Mouse (Mus musculus): Measurements from ENCODE around the gene Ypel3. TPM values are rescaled to one million over a fixed set of nuclear protein-coding genes. Genes with fewer than 3 reads are reported as not detected.

Gene Ypel3
- 118 TPM for polyA plus RNA-seq (2014; fragmentation: Illumina TruSeq; extraction: RNeasy Lipid Tissue Mini Kit (QIAGEN cat#74804); ENCODE audit: low read depth, low replicate concordance)

DNA sequence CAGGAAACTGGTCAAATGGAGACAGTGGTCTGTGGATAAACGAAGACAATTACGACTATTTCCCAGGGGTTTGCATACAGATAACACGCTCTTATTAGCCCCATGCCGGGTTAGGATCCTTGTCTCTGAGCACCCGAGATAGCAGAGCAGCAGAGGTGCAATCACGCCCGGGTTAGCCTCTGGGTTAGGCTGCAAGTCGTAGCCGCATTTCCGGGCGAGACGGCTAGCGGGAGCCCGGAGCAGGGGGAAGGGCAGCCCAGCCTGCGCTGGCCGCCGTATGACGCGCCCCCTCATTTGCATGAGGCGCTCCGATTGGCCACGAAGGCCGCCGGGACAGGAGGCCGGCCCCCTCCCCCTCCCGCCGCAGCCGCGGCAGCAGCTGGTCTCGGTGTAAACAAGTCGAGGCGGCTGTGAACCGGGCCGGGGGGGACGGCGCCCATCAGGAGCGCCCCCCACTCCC lies at the start of gene Ypel3:
Gene Ypel3 (plus strand): TSS at position 358 of the 460 bp plus-strand sequence.

DNA sequence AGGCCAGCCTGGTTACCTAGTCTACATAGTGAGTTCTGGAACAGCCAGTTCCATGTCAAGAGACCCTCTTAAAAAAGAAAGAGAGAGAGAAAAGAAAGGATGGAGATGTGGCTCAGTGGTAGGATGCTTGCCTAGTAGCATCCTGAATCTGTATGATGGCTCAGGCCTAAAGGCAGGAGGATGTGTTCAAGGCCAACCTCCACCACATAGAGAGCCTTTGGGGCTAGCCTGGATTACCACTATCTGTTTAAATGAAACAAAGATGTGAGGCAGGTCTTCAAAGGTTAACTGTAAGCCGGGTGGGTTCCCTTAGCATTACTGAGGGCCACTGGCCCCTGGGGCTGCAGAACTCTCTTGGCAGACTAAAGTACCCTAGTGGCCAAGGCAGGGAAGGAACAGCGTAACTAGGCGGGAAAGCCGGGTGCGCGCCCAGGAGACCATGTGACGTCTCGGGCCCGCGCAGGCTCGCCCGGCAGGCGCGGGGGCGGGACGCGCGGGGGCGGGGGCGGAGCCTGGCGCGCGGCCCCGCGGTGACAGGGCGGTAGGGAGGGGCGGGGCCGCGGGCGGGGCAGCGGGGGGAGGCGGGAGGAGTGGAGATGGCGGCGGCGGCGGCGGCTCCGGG lies 17.6 kb upstream of the Ypel3 start, which contains the start of gene Mapk3:
Gene Mapk3 (plus strand): TSS at position 552 of the 622 bp plus-strand sequence.

DNA sequence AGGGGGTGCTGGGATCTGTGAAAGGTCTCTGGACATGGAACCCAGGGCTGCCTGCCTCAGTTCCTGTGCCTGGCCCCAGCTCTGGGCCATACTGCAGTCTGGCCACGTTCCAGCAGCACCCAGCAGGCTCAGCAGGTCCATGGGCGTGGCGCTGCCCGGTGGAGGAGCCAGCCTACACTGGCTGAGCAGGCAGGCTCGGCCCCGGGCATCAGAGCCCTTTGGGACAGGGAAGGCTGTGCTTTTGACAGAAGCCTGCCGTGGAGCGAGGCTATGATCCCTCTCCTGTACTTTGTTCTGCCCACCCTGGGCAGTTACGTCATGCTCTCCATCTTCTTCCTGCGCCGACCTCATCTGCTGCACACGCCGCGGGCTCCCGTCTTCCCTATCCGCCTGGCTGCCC lies 10.6 kb upstream of the Ypel3 start, which contains the start of gene Gdpd3:
Gene Gdpd3 (plus strand): TSS at position 134 of the 400 bp plus-strand sequence.

DNA sequence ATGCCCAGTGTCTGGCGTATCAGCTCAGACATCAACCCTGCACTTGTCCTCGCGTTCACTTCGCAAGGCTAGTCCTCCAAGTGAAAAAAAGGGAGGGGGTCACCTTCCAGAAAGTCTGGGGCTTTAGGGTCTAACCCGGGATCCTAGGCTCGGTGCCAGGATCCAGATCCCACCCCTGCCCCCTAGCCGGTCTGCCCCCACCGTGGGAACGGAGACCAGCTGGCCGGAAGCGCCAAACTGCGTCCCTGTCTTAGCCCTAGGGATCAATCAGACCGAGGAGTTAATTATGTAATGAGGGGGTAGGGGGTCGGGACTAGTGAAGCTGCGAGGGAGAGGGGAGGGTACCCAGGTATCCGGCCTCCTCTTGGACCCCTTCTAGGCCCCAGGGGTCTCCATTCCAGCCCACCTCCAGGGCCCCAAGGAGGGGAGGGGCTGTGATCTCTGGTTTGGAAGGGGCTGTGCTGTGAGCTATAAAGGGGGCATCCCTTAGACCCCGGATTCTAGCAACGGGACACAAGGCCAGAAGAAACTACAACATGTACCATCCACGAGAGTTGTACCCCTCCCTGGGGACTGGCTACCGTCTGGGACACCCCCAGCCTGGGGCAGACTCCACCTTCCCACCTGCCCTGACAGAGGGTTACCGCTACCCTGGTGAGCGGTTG lies 4.3 kb downstream of the Ypel3 start, which contains the start of gene Tbx6:
Gene Tbx6 (plus strand): TSS at position 513 of the 665 bp plus-strand sequence.

GRCm38 (mm10) chr7:126791851-126792720 lies 15.3 kb downstream of the Ypel3 start, which contains the start of gene Ppp4c:
Ppp4c (minus strand) TSS chr7:126792496.

DNA sequence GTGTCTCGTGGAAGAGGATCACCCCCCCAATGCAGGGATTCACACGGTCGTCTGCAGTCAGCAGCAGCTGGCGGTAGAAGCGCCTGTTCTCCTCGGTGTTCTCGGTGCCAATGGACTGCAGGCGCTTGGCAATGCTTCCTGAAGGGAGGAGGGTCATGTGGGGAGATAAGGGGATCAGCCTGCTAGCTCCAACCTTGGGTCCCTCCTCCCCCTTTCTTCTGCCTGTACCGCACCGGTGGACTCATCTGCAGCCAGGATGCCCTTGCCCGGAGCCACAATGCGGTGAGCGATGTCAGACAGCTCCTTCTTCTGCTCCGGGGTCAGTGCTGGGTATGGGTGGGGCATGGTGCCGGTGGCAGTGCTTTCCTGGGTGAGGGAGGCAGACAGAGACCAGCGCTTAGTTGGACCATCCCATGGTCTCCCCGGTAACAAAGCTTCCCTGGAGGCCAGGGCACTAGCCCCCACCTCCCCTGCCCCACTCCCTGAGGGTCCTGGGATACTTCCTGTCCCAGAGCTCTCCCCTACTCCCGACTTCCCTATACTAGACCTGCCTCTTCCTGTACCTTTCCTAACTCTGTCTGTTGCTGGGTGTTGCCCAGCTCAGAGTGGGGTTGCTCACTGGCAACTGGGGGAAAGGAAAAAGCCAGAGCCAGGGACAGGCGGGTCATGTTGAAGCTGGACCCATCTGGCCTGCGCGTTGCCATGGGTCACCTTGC lies 20.8 kb downstream of the Ypel3 start, which contains the start of gene Fam57b:
Gene Fam57b (plus strand): TSS at position 258 of the 716 bp plus-strand sequence.

Other genes starting within 250 kb of the Ypel3 start
- 108 TPM for gene Eif3c, start 210.5 kb upstream of the Ypel3 start, polyA plus RNA-seq (2014; fragmentation: Illumina TruSeq; extraction: RNeasy Lipid Tissue Mini Kit (QIAGEN cat#74804); ENCODE audit: low read depth, low replicate concordance)
- 0.60 TPM for gene Apobr, start 192.0 kb upstream of the Ypel3 start, polyA plus RNA-seq (2014; fragmentation: Illumina TruSeq; extraction: RNeasy Lipid Tissue Mini Kit (QIAGEN cat#74804); ENCODE audit: low read depth, low replicate concordance)
- gene Cln3, start 191.1 kb upstream of the Ypel3 start, polyA plus RNA-seq (2014; fragmentation: Illumina TruSeq; extraction: RNeasy Lipid Tissue Mini Kit (QIAGEN cat#74804); ENCODE audit: low read depth, low replicate concordance) = 10.3 TPM
- gene Il27, start 182.0 kb upstream of the Ypel3 start, polyA plus RNA-seq (2014; fragmentation: Illumina TruSeq; extraction: RNeasy Lipid Tissue Mini Kit (QIAGEN cat#74804); ENCODE audit: low read depth, low replicate concordance) = not detected
- 21.1 TPM for gene Nupr1, start 146.1 kb upstream of the Ypel3 start, polyA plus RNA-seq (2014; fragmentation: Illumina TruSeq; extraction: RNeasy Lipid Tissue Mini Kit (QIAGEN cat#74804); ENCODE audit: low read depth, low replicate concordance)
- 17.1 TPM for gene Sgf29, start 127.6 kb upstream of the Ypel3 start, polyA plus RNA-seq (2014; fragmentation: Illumina TruSeq; extraction: RNeasy Lipid Tissue Mini Kit (QIAGEN cat#74804); ENCODE audit: low read depth, low replicate concordance)
- 66.1 TPM for gene Sult1a1, start 100.5 kb upstream of the Ypel3 start, polyA plus RNA-seq (2014; fragmentation: Illumina TruSeq; extraction: RNeasy Lipid Tissue Mini Kit (QIAGEN cat#74804); ENCODE audit: low read depth, low replicate concordance)
- gene Bola2, start 81.6 kb upstream of the Ypel3 start, polyA plus RNA-seq (2014; fragmentation: Illumina TruSeq; extraction: RNeasy Lipid Tissue Mini Kit (QIAGEN cat#74804); ENCODE audit: low read depth, low replicate concordance) = 24.6 TPM
- gene Slx1b, start 81.2 kb upstream of the Ypel3 start, polyA plus RNA-seq (2014; fragmentation: Illumina TruSeq; extraction: RNeasy Lipid Tissue Mini Kit (QIAGEN cat#74804); ENCODE audit: low read depth, low replicate concordance) = 4.7 TPM
- gene Coro1a, start 69.2 kb upstream of the Ypel3 start, polyA plus RNA-seq (2014; fragmentation: Illumina TruSeq; extraction: RNeasy Lipid Tissue Mini Kit (QIAGEN cat#74804); ENCODE audit: low read depth, low replicate concordance) = 8.3 TPM
- 60.7 TPM for gene Mapk3, start 17.4 kb upstream of the Ypel3 start, polyA plus RNA-seq (2014; fragmentation: Illumina TruSeq; extraction: RNeasy Lipid Tissue Mini Kit (QIAGEN cat#74804); ENCODE audit: low read depth, low replicate concordance)
- 3.2 TPM for gene Gdpd3, start 10.6 kb upstream of the Ypel3 start, polyA plus RNA-seq (2014; fragmentation: Illumina TruSeq; extraction: RNeasy Lipid Tissue Mini Kit (QIAGEN cat#74804); ENCODE audit: low read depth, low replicate concordance)
- 1.6 TPM for gene Tbx6, start 4.5 kb downstream of the Ypel3 start, polyA plus RNA-seq (2014; fragmentation: Illumina TruSeq; extraction: RNeasy Lipid Tissue Mini Kit (QIAGEN cat#74804); ENCODE audit: low read depth, low replicate concordance)
- 43.4 TPM for gene Ppp4c, start 15.5 kb downstream of the Ypel3 start, polyA plus RNA-seq (2014; fragmentation: Illumina TruSeq; extraction: RNeasy Lipid Tissue Mini Kit (QIAGEN cat#74804); ENCODE audit: low read depth, low replicate concordance)
- gene Fam57b, start 20.7 kb downstream of the Ypel3 start, polyA plus RNA-seq (2014; fragmentation: Illumina TruSeq; extraction: RNeasy Lipid Tissue Mini Kit (QIAGEN cat#74804); ENCODE audit: low read depth, low replicate concordance) = 7.6 TPM
- not detected for gene 4930451I11Rik, start 54.7 kb downstream of the Ypel3 start, polyA plus RNA-seq (2014; fragmentation: Illumina TruSeq; extraction: RNeasy Lipid Tissue Mini Kit (QIAGEN cat#74804); ENCODE audit: low read depth, low replicate concordance)
- gene Doc2a, start 70.5 kb downstream of the Ypel3 start, polyA plus RNA-seq (2014; fragmentation: Illumina TruSeq; extraction: RNeasy Lipid Tissue Mini Kit (QIAGEN cat#74804); ENCODE audit: low read depth, low replicate concordance) = not detected
- 22.7 TPM for gene Hirip3, start 85.0 kb downstream of the Ypel3 start, polyA plus RNA-seq (2014; fragmentation: Illumina TruSeq; extraction: RNeasy Lipid Tissue Mini Kit (QIAGEN cat#74804); ENCODE audit: low read depth, low replicate concordance)
- gene Ino80e, start 85.4 kb downstream of the Ypel3 start, polyA plus RNA-seq (2014; fragmentation: Illumina TruSeq; extraction: RNeasy Lipid Tissue Mini Kit (QIAGEN cat#74804); ENCODE audit: low read depth, low replicate concordance) = 18.7 TPM
- gene Taok2, start 107.7 kb downstream of the Ypel3 start, polyA plus RNA-seq (2014; fragmentation: Illumina TruSeq; extraction: RNeasy Lipid Tissue Mini Kit (QIAGEN cat#74804); ENCODE audit: low read depth, low replicate concordance) = 41.9 TPM
- 19.1 TPM for gene Tmem219, start 146.0 kb downstream of the Ypel3 start, polyA plus RNA-seq (2014; fragmentation: Illumina TruSeq; extraction: RNeasy Lipid Tissue Mini Kit (QIAGEN cat#74804); ENCODE audit: low read depth, low replicate concordance)
- 7.8 TPM for gene Kctd13, start 151.9 kb downstream of the Ypel3 start, polyA plus RNA-seq (2014; fragmentation: Illumina TruSeq; extraction: RNeasy Lipid Tissue Mini Kit (QIAGEN cat#74804); ENCODE audit: low read depth, low replicate concordance)
- not detected for gene Asphd1, start 172.6 kb downstream of the Ypel3 start, polyA plus RNA-seq (2014; fragmentation: Illumina TruSeq; extraction: RNeasy Lipid Tissue Mini Kit (QIAGEN cat#74804); ENCODE audit: low read depth, low replicate concordance)
- gene Sez6l2, start 173.6 kb downstream of the Ypel3 start, polyA plus RNA-seq (2014; fragmentation: Illumina TruSeq; extraction: RNeasy Lipid Tissue Mini Kit (QIAGEN cat#74804); ENCODE audit: low read depth, low replicate concordance) = 1.6 TPM
- 48.9 TPM for gene Cdipt, start 199.0 kb downstream of the Ypel3 start, polyA plus RNA-seq (2014; fragmentation: Illumina TruSeq; extraction: RNeasy Lipid Tissue Mini Kit (QIAGEN cat#74804); ENCODE audit: low read depth, low replicate concordance)
- gene Cdiptos, start 199.1 kb downstream of the Ypel3 start, polyA plus RNA-seq (2014; fragmentation: Illumina TruSeq; extraction: RNeasy Lipid Tissue Mini Kit (QIAGEN cat#74804); ENCODE audit: low read depth, low replicate concordance) = 0.63 TPM
- 38.1 TPM for gene Mvp, start 237.7 kb downstream of the Ypel3 start, polyA plus RNA-seq (2014; fragmentation: Illumina TruSeq; extraction: RNeasy Lipid Tissue Mini Kit (QIAGEN cat#74804); ENCODE audit: low read depth, low replicate concordance)
- gene Pagr1b, start 239.5 kb downstream of the Ypel3 start, polyA plus RNA-seq (2014; fragmentation: Illumina TruSeq; extraction: RNeasy Lipid Tissue Mini Kit (QIAGEN cat#74804); ENCODE audit: low read depth, low replicate concordance) = 0.86 TPM
- not detected for gene Pagr1a, start 240.4 kb downstream of the Ypel3 start, polyA plus RNA-seq (2014; fragmentation: Illumina TruSeq; extraction: RNeasy Lipid Tissue Mini Kit (QIAGEN cat#74804); ENCODE audit: low read depth, low replicate concordance)
- 35.1 TPM for gene Gm42742, start 244.1 kb downstream of the Ypel3 start, polyA plus RNA-seq (2014; fragmentation: Illumina TruSeq; extraction: RNeasy Lipid Tissue Mini Kit (QIAGEN cat#74804); ENCODE audit: low read depth, low replicate concordance)
- 2.0 TPM for gene Prrt2, start 244.3 kb downstream of the Ypel3 start, polyA plus RNA-seq (2014; fragmentation: Illumina TruSeq; extraction: RNeasy Lipid Tissue Mini Kit (QIAGEN cat#74804); ENCODE audit: low read depth, low replicate concordance)